Mouse (Mus musculus): Measurements from ENCODE around the gene Frmd7.

DNA sequence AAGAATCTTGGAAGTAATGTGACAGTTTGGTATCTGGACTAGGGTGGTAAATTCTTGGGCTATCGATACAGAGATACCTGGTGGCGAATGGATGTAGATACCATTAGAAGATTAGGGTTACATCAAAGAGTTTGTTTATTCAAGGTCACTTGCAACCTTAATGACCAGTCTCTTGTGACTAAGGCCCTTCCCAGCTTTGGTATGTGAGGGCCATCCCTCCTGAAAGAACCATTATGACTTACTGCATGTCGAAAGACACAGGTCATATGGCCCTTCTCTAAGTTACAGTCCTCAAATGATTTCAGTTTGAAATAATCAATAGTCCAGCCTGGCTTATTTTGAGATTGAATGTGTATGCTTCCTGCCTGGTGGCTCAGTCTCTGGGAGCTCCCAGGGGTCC, 5.4 kb downstream of the Frmd7 start:
- no peak for TF ChIP-seq CTCF (IDR thresholded peaks at IDR 0.05; ENCODE audit: low read depth)
- TF ChIP-seq EP300 (IDR thresholded peaks at IDR 0.05; ENCODE audit: low read depth): no peak
